Mouse (Mus musculus): ENCODE data around the gene Mta2. TPM values are rescaled to one million over a fixed set of nuclear protein-coding genes. Genes with fewer than 3 reads are reported as not detected.

Gene Mta2
- polyA plus RNA-seq, 2 experiments: 43.8 to 76.5 TPM

DNA sequence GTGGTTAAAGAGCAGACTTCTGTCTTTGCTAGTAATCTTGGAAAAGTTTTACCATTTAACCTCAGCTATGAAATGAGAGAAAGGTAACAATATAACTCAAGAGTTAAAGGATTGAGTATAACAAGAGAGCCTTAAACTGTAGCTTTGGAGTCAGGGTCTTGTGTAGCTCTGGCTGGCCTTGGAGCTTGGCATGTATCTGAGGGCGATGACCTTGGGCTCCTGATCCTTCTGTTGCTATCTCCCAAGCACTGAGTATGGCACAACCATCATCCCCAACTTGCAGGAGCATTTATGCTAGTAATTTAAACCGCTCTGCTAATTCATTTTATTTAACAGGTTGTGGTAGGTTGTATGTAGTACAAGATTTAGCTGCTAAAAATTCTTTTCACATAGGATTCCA, 33.8 kb downstream of the Mta2 start:
- no peaks in the 10 kb centered on the region for H3K4me1 ChIP-seq (ENCODE audit: control insufficient read depth, insufficient read depth, low read length)
- H3K9ac ChIP-seq (ENCODE audit: low read depth, low read length, severe bottlenecking): no peak overlapping the region
- DNase-seq (ENCODE audit: low spot score) (no peak), ATAC-seq (ENCODE audit: low FRiP score, low read depth) (no peak)
- H3K36me3 ChIP-seq (ENCODE audit: control insufficient read depth, insufficient read depth, low read length): peaks cover 98% of the 10 kb centered on the region
- H3K4me3 ChIP-seq (replicated peaks; ENCODE audit: low read length): no peak overlapping the region
- no peaks in the 10 kb centered on the region for H3K27me3 ChIP-seq (ENCODE audit: control insufficient read depth, insufficient read depth, low read length)
- H3K9me3 ChIP-seq (ENCODE audit: control insufficient read depth, low read length): no peaks in the 10 kb centered on the region
- TF ChIP-seq POLR2A (IDR thresholded peaks at IDR 0.05; ENCODE audit: borderline replicate concordance, extremely low read depth, insufficient read depth, insufficient read length): no peak
- no peak overlapping the region for H3K4me2 ChIP-seq (replicated peaks; ENCODE audit: low read depth, low read length, severe bottlenecking)
- no peak overlapping the region for H3K27ac ChIP-seq (replicated peaks; ENCODE audit: low read depth, low read length)
- WGBS: 95% methylated on average over 2 of the region's 2 CpGs

DNA sequence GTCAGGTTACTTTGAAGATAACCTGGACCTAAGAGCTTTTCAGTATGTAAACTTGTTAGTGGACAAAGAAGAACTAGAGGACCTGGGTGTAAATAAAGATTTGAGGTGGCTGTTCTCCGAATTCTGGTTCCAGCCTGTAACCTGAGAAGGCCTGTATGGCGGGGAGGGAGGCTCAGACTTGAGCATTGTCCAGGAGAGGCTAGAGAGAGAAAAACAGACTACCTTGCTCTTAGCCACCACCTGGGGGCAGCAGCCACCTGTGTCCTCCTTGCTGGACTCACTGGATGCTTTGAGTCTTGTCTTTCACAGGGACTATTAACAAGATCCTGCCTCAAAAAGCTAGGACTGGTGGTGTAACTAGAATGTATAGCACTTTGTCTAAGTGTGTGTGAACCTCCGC, 34.9 kb downstream of the Mta2 start:
- H3K27ac ChIP-seq (replicated peaks; ENCODE audit: low read depth, low read length): no peak overlapping the region
- H3K9ac ChIP-seq (ENCODE audit: low read depth, low read length, severe bottlenecking): no peak overlapping the region
- no peak overlapping the region for H3K4me2 ChIP-seq (replicated peaks; ENCODE audit: low read depth, low read length, severe bottlenecking)
- TF ChIP-seq POLR2A (IDR thresholded peaks at IDR 0.05; ENCODE audit: borderline replicate concordance, extremely low read depth, insufficient read depth, insufficient read length): no peak
- H3K4me1 ChIP-seq (ENCODE audit: control insufficient read depth, insufficient read depth, low read length): no peaks in the 10 kb centered on the region
- peak; percentile 73 for DNase-seq (ENCODE audit: low spot score)
- WGBS: 30% methylated on average over 3 of the region's 3 CpGs
- peak; percentile 81 for ATAC-seq (ENCODE audit: low FRiP score, low read depth)
- H3K27me3 ChIP-seq (ENCODE audit: control insufficient read depth, insufficient read depth, low read length): no peaks in the 10 kb centered on the region
- H3K4me3 ChIP-seq (replicated peaks; ENCODE audit: low read length): no peak overlapping the region
- peaks cover 95% of the 10 kb centered on the region for H3K36me3 ChIP-seq (ENCODE audit: control insufficient read depth, insufficient read depth, low read length)
- no peaks in the 10 kb centered on the region for H3K9me3 ChIP-seq (ENCODE audit: control insufficient read depth, low read length)

DNA sequence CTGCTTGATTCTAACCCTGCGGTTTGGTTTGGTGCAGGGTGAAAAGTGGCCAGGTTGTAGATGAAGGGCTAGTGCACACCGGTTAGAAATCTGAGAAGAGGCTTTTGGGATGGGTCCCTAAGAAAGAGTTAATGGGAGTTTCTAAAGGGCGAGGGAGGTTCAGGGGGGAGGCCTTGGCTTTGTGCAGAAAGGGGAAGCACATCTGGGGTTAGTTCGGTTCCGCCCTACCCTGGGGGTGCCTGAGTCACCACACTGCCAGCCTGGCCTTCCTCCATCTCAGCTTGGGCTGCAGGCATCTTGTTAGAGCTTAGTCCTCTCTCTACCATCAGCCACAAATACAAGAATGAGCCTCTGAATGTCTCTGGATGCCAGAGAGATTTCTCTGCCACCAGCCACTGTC, 39.1 kb downstream of the Mta2 start:
- WGBS: 38% methylated on average over 5 of the region's 5 CpGs
- Histone ChIP-seq H3K27ac (replicated peaks; ENCODE audit: low read depth, low read length) (0 out of 2 replicates have a peak overlapping the region, but pooled peaks have one; percentile 29), H3K36me3 (ENCODE audit: control insufficient read depth, insufficient read depth, low read length) (peaks cover 56% of the 10 kb centered on the region), H3K9me3 (ENCODE audit: control insufficient read depth, low read length) (no peaks in the 10 kb centered on the region), H3K9ac (ENCODE audit: low read depth, low read length, severe bottlenecking) (no peak overlapping the region), H3K27me3 (ENCODE audit: control insufficient read depth, insufficient read depth, low read length) (no peaks in the 10 kb centered on the region), H3K4me1 (ENCODE audit: control insufficient read depth, insufficient read depth, low read length) (peaks cover 21% of the 10 kb centered on the region), H3K4me2 (replicated peaks; ENCODE audit: low read depth, low read length, severe bottlenecking) (no peak overlapping the region), H3K4me3 (replicated peaks; ENCODE audit: low read length) (no peak overlapping the region)
- no peak for TF ChIP-seq POLR2A (IDR thresholded peaks at IDR 0.05; ENCODE audit: borderline replicate concordance, extremely low read depth, insufficient read depth, insufficient read length)
- ATAC-seq (ENCODE audit: low FRiP score, low read depth): no peak
- DNase-seq (ENCODE audit: low spot score): no peak

DNA sequence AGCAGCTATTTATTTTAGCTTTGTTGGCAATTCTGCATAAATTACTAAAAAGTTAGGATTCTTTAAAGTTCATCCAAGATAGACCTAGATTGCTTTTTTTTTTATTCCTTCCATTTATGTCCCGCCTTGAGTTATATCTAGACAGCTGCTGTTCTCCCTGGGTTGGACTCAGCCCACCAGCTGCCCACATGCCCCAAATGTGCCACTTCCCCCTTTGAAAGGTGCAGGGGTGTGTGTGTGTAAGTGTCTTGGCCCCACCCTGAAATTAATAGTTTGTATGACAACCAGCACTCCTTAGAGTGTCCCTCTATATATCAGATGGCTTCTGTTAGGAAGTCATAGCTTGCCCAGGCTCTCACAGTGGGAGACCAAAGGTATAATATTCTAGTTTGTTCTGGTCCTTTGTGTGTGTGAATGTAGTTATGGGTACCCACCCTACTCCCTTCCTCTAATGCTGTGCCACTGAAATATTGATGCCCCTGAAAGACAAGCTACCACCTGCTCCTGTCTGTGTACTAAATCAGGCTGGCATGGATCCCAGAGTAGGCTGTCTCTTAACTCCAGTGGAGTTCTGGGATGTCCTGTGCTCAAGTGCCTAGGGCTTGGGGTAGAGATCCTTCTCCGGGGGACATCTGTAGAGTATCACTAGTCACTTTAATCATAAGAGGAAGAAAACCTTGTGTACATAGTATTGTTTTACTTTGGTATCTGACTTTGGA, 39.9 kb downstream of the Mta2 start:
- no peak overlapping the region for H3K4me3 ChIP-seq (replicated peaks; ENCODE audit: low read length)
- H3K4me1 ChIP-seq (ENCODE audit: control insufficient read depth, insufficient read depth, low read length): peaks cover 21% of the 10 kb centered on the region
- H3K4me2 ChIP-seq (replicated peaks; ENCODE audit: low read depth, low read length, severe bottlenecking): no peak overlapping the region
- H3K9ac ChIP-seq (ENCODE audit: low read depth, low read length, severe bottlenecking): no peak overlapping the region
- no peaks in the 10 kb centered on the region for H3K9me3 ChIP-seq (ENCODE audit: control insufficient read depth, low read length)
- H3K36me3 ChIP-seq (ENCODE audit: control insufficient read depth, insufficient read depth, low read length): peaks cover 47% of the 10 kb centered on the region
- 78% methylated on average over 2 of the region's 2 CpGs for WGBS
- H3K27me3 ChIP-seq (ENCODE audit: control insufficient read depth, insufficient read depth, low read length): no peaks in the 10 kb centered on the region
- 0 out of 2 replicates have a peak overlapping the region, but pooled peaks have one; percentile 29 for H3K27ac ChIP-seq (replicated peaks; ENCODE audit: low read depth, low read length)
- peak; percentile 14; the same call in 1 of the 2 replicates for ATAC-seq (ENCODE audit: low FRiP score, low read depth)
- no peak for DNase-seq (ENCODE audit: low spot score)
- TF ChIP-seq POLR2A (IDR thresholded peaks at IDR 0.05; ENCODE audit: borderline replicate concordance, extremely low read depth, insufficient read depth, insufficient read length): no peak

DNA sequence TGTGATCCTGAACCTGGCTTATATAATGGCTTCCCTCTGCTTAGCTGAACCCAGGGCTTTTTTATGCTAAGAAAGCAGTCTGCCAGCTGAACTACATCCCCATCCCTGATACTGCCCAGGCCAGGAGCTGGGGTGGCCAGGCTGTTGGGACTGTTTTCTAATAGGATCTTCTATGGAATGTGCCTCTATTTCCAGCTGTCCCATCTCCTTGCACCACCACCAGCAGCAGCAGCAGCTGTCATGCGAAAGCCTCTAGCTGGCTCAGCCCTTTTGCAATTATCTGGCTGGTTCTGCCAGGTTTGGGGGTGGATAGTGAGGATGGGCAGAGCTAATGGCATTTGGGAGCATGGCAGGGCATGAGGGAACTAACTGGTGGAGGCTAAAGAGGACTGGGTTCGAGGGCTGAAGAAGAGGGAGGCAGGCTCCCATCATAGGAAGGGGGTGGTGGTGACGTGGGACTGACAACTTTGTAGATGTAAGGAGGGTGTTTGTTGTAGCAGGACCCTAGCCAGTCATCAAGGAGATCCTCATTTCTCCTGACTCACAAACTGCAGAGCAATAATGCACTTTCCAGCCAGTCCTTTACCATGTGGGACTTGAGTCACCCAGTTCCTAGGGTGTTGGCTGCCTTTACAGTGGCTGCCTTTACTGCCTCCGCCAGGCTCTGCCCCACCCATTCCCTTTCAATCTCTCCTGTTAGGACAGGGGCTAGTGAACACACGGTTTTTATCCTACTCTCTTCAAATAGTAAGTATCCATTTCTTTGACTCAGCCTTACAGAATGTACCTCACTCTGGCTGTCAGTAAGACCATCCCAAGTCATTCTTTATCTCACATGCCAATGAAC, 40.9 kb downstream of the Mta2 start:
- Histone ChIP-seq H3K9ac (ENCODE audit: low read depth, low read length, severe bottlenecking) (no peak overlapping the region), H3K4me1 (ENCODE audit: control insufficient read depth, insufficient read depth, low read length) (peaks cover 21% of the 10 kb centered on the region), H3K9me3 (ENCODE audit: control insufficient read depth, low read length) (no peaks in the 10 kb centered on the region), H3K4me3 (replicated peaks; ENCODE audit: low read length) (no peak overlapping the region), H3K27me3 (ENCODE audit: control insufficient read depth, insufficient read depth, low read length) (no peaks in the 10 kb centered on the region), H3K36me3 (ENCODE audit: control insufficient read depth, insufficient read depth, low read length) (peaks cover 38% of the 10 kb centered on the region), H3K4me2 (replicated peaks; ENCODE audit: low read depth, low read length, severe bottlenecking) (no peak overlapping the region), H3K27ac (replicated peaks; ENCODE audit: low read depth, low read length) (0 out of 2 replicates have a peak overlapping the region, but pooled peaks have one; percentile 11)
- ATAC-seq (ENCODE audit: low FRiP score, low read depth): 0 out of 2 replicates have a peak, but pooled peaks have one; percentile 14
- no peak for DNase-seq (ENCODE audit: low spot score)
- TF ChIP-seq POLR2A (IDR thresholded peaks at IDR 0.05; ENCODE audit: borderline replicate concordance, extremely low read depth, insufficient read depth, insufficient read length): no peak
- WGBS: 53% methylated on average over 5 of the region's 5 CpGs
